ENCODE assay signal across 27 mouse cellular contexts in genomic region chr9:120745674-120746073, GRCm38 (mm10).
"Had no signal": no experiment of that assay in that cellular context is flagged by ENCODE, and none has a peak within 500 bp of the region (broad histone marks: within the 10 kb centered on the region; RNA-seq: fewer than 3 reads in every experiment).

No protein-coding gene starts in this region.

- H3K4me2 ChIP-seq: heart, embryonic 11.5 days; heart, embryonic 13.5 days; heart, embryonic 15.5 days; hindbrain, embryonic 13.5 days; hindbrain, embryonic 15.5 days; kidney, embryonic 15.5 days; limb, embryonic 12.5 days; liver, embryonic 11.5 days; liver, embryonic 13.5 days had no signal

- ATAC-seq: hindbrain, postnatal 0 days; intestine, embryonic 16.5 days had no signal

- H3K9me3 ChIP-seq: heart, embryonic 13.5 days; heart, embryonic 15.5 days; hindbrain, embryonic 13.5 days; hindbrain, embryonic 15.5 days; kidney, embryonic 15.5 days; limb, embryonic 10.5 days; limb, embryonic 12.5 days; liver, embryonic 13.5 days had no signal

- DNase-seq: gastrocnemius, postnatal 14 days; gastrocnemius, postnatal 36 days; heart, adult 11 months; heart, adult 2 months; heart, postnatal 14 days; heart, postnatal 36 days; kidney, adult 11 months; kidney, adult 2 months; kidney, adult 9 months; kidney, postnatal 14 days; kidney, postnatal 36 days; layer of hippocampus, adult 9-11 months; layer of hippocampus, postnatal 36 days; liver; liver, embryonic 13.5 days had no signal

- H3K9ac ChIP-seq: heart, embryonic 13.5 days; heart, embryonic 15.5 days; hindbrain, embryonic 13.5 days; hindbrain, embryonic 15.5 days; kidney, embryonic 15.5 days; limb, embryonic 12.5 days; liver, embryonic 13.5 days had no signal

- H3K4me3 ChIP-seq: heart, adult 2 months; heart, embryonic 13.5 days; heart, embryonic 15.5 days; hindbrain, embryonic 13.5 days; hindbrain, embryonic 15.5 days; kidney, embryonic 15.5 days; limb, embryonic 10.5 days; limb, embryonic 12.5 days; liver, embryonic 13.5 days had no signal

- H3K36me3 ChIP-seq: heart, embryonic 13.5 days; heart, embryonic 15.5 days; hindbrain, embryonic 13.5 days; hindbrain, embryonic 15.5 days; kidney, embryonic 15.5 days; limb, embryonic 10.5 days; limb, embryonic 12.5 days; liver, embryonic 13.5 days had no signal

- H3K27me3 ChIP-seq: heart, embryonic 13.5 days; heart, embryonic 15.5 days; hindbrain, embryonic 13.5 days; hindbrain, embryonic 15.5 days; kidney, embryonic 15.5 days; limb, embryonic 12.5 days; liver, embryonic 13.5 days had no signal

- H3K4me1 ChIP-seq: hindbrain, embryonic 13.5 days; hindbrain, embryonic 15.5 days; kidney, embryonic 15.5 days; limb, embryonic 12.5 days; liver, embryonic 13.5 days had no signal

- H3K27ac ChIP-seq: heart, adult 2 months; heart, embryonic 13.5 days; heart, embryonic 15.5 days; hindbrain, embryonic 13.5 days; hindbrain, embryonic 15.5 days; hindbrain, postnatal 0 days; kidney, embryonic 15.5 days; kidney, postnatal 0 days; limb, embryonic 10.5 days; limb, embryonic 12.5 days; liver, embryonic 13.5 days had no signal
